Mouse (Mus musculus) hindbrain, embryonic 13.5 days (tissue): ENCODE data around the gene Gm20388. TPM values are rescaled to one million over a fixed set of nuclear protein-coding genes. Genes with fewer than 3 reads are reported as not detected.
A peak's percentile ranks its signal among the peaks of the same experiment; 100 is the strongest.

Experiments
- ATAC-seq: fragments of 200-750 bp; cut with Nextera tagmentation; 2 replicates; pipeline ENCODE4 v1.8.0; 2017; ENCODE audit warnings: moderate TSS enrichment; ENCODE audit not compliant: low FRiP score
- H3K27ac ChIP-seq: fragments of 300-500 bp; sonication (generic); 2 replicates; pipeline ENCODE4 v1.5.1; 2015; ENCODE audit warnings: inconsistent platforms, mild to moderate bottlenecking, moderate library complexity
- H3K27me3 ChIP-seq: fragments of 300-500 bp; sonication (generic); 2 replicates; pipeline ENCODE4 v1.6.1; 2015; ENCODE audit warnings: mild to moderate bottlenecking, inconsistent platforms
- H3K36me3 ChIP-seq: fragments of 300-500 bp; sonication (generic); 2 replicates; pipeline ENCODE4 v1.6.1; 2015; ENCODE audit warnings: mild to moderate bottlenecking, inconsistent platforms
- H3K4me1 ChIP-seq: fragments of 300-500 bp; sonication (generic); replicated peaks from 2 replicates; pipeline ENCODE4 v1.6.1; 2015; ENCODE audit warnings: inconsistent platforms
- H3K4me2 ChIP-seq: fragments of 300-500 bp; sonication (generic); 2 replicates; pipeline ENCODE4 v1.6.1; 2015; ENCODE audit warnings: inconsistent platforms, mild to moderate bottlenecking, moderate library complexity
- H3K4me3 ChIP-seq: fragments of 300-500 bp; sonication (generic); 2 replicates; pipeline ENCODE4 v1.5.1; 2015; ENCODE audit warnings: mild to moderate bottlenecking, inconsistent platforms
- H3K9ac ChIP-seq: fragments of 300-500 bp; sonication (generic); 2 replicates; pipeline ENCODE4 v1.6.1; 2015; ENCODE audit warnings: mild to moderate bottlenecking, inconsistent platforms
- H3K9me3 ChIP-seq: fragments of 300-500 bp; sonication (generic); 2 replicates; pipeline ENCODE4 v1.6.1; 2016; ENCODE audit warnings: inconsistent platforms
- WGBS: fragments of 180-500 bp; shearing (Covaris S2); methylation state at CpG from one replicate; pipeline ENCODE4 v1.1.7; 2015; 5-methylcytosine and 5-hydroxymethylcytosine counted together
- polyA plus RNA-seq: library from polyadenylated mRNA; unstranded; fragments of >200 nt; fragmentation: Nextera tagmentation; extraction: Ambion mirVana; gene quantifications from 2 replicates; pipeline ENCODE4 v1.2.1, GENCODE M21; 2015

Gene Gm20388
- polyA plus RNA-seq, 1 experiment from 2014 or later, result 1.9 TPM

DNA sequence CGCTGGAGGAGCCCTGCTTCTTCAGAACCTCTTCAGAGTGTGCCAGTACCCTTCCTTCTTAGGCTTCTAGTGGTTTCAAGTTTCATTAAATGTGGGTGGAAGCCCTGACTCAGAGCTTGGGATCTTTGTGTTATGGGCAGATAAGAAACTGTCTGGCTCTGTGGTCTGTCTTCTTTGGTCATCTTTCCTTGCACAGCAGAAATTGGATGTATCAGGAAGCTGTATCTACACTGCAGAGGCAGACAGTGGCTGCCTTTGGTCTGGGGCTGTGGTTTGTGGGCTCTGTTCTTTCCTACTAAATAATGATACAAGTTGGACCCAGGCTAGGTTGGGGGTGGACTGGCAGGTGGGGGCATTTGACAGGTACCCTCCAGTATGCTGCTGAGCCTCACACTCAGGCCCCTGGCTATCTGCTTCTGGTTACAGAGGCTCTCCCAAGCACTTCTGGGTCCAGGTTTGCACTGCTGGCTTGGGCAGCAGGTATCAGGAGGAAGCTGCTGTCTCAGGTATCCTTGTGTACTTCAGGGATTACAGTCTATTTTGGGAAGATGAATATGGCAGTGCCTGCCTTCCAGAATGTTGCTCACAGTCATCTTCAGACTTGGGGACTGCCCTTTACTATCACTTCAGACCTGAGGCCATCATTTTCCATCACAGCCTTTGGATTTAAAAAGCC lies 2045.3 kb downstream of the Gm20388 start:
- H3K36me3 ChIP-seq, result peaks cover 20% of the 10 kb centered on the region
- H3K4me3 ChIP-seq, result no peak overlapping the region
- no peaks in the 10 kb centered on the region for H3K27me3 ChIP-seq
- H3K9ac ChIP-seq, result no peak overlapping the region
- no peaks in the 10 kb centered on the region for H3K9me3 ChIP-seq
- H3K4me2 ChIP-seq, result no peak overlapping the region
- peaks cover 52% of the 10 kb centered on the region for H3K4me1 ChIP-seq
- ATAC-seq, result no peak
- no peak overlapping the region for H3K27ac ChIP-seq
- whole genome bisulfite sequencing, result 74% methylated on average over 1 of the region's 1 CpGs

DNA sequence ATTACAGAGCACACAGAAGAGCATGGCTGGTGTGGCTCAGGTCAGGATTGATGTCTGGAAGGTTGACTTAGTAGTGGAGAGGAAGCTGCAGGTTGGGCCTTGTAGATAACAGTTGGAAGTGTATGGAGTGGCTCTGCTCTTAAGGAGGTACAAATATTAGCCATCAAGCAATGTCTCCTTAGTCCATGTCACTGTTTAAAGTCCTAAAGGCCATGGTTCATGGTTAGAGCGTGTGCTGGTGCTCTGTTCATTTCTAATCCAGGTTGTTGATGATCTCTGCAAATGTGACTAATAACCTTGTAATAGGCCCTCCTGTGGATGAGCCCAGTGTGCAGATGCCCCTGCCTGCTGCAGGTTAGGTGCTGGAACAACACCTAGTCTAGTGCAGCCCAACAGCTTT lies 2047.8 kb downstream of the Gm20388 start:
- no peak for ATAC-seq
- no peak overlapping the region for H3K27ac ChIP-seq
- no peaks in the 10 kb centered on the region for H3K9me3 ChIP-seq
- H3K4me2 ChIP-seq, result no peak overlapping the region
- H3K36me3 ChIP-seq, result peaks cover 20% of the 10 kb centered on the region
- H3K4me1 ChIP-seq, result peaks cover 34% of the 10 kb centered on the region
- no peak overlapping the region for H3K4me3 ChIP-seq
- no peak overlapping the region for H3K9ac ChIP-seq
- no peaks in the 10 kb centered on the region for H3K27me3 ChIP-seq
- 88% methylated on average over 1 of the region's 1 CpGs for WGBS

GRCm38 (mm10) chr8:121962892-121963291 lies 2052.3 kb downstream of the Gm20388 start:
- no peak overlapping the region for H3K27ac ChIP-seq
- WGBS, result 83% methylated on average over 3 of the region's 3 CpGs
- no peaks in the 10 kb centered on the region for H3K36me3 ChIP-seq
- H3K4me2 ChIP-seq, result no peak overlapping the region
- no peaks in the 10 kb centered on the region for H3K27me3 ChIP-seq
- no peak overlapping the region for H3K9ac ChIP-seq
- H3K4me1 ChIP-seq, result peaks cover 42% of the 10 kb centered on the region
- H3K9me3 ChIP-seq, result no peaks in the 10 kb centered on the region
- no peak for ATAC-seq
- no peak overlapping the region for H3K4me3 ChIP-seq

GRCm38 (mm10) chr8:121964716-121965512 lies 2054.3 kb downstream of the Gm20388 start:
- H3K4me1 ChIP-seq, result peaks cover 49% of the 10 kb centered on the region
- ATAC-seq, result no peak
- no peaks in the 10 kb centered on the region for H3K27me3 ChIP-seq
- no peak overlapping the region for H3K4me2 ChIP-seq
- no peak overlapping the region for H3K4me3 ChIP-seq
- 67% methylated on average over 8 of the region's 8 CpGs for WGBS
- H3K27ac ChIP-seq, result peak overlapping the region; percentile 58; the same call in 1 of the 2 replicates
- H3K36me3 ChIP-seq, result no peaks in the 10 kb centered on the region
- H3K9me3 ChIP-seq, result no peaks in the 10 kb centered on the region
- no peak overlapping the region for H3K9ac ChIP-seq

GRCm38 (mm10) chr8:121966110-121966509 lies 2055.5 kb downstream of the Gm20388 start:
- Histone ChIP-seq H3K9ac (peak overlapping the region; percentile 53), H3K4me3 (no peak overlapping the region), H3K4me1 (peaks cover 51% of the 10 kb centered on the region), H3K4me2 (no peak overlapping the region), H3K27me3 (no peaks in the 10 kb centered on the region), H3K27ac (peak overlapping the region; percentile 73), H3K36me3 (no peaks in the 10 kb centered on the region), H3K9me3 (no peaks in the 10 kb centered on the region)
- WGBS, result 67% methylated on average over 5 of the region's 5 CpGs
- no peak for ATAC-seq

- no peak overlapping the region for H3K4me2 ChIP-seq
- no peaks in the 10 kb centered on the region for H3K27me3 ChIP-seq
- no peaks in the 10 kb centered on the region for H3K36me3 ChIP-seq
- H3K9ac ChIP-seq, result peak overlapping the region; percentile 53
- ATAC-seq, result peak; percentile 59
- 43% methylated on average over 7 of the region's 7 CpGs for WGBS
- H3K9me3 ChIP-seq, result no peaks in the 10 kb centered on the region
- H3K27ac ChIP-seq, result peak overlapping the region; percentile 73
- no peak overlapping the region for H3K4me3 ChIP-seq
- H3K4me1 ChIP-seq, result peaks cover 59% of the 10 kb centered on the region
Observed at GRCm38 (mm10) chr8:121966714-121967448, 2056.2 kb downstream of the Gm20388 start.

DNA sequence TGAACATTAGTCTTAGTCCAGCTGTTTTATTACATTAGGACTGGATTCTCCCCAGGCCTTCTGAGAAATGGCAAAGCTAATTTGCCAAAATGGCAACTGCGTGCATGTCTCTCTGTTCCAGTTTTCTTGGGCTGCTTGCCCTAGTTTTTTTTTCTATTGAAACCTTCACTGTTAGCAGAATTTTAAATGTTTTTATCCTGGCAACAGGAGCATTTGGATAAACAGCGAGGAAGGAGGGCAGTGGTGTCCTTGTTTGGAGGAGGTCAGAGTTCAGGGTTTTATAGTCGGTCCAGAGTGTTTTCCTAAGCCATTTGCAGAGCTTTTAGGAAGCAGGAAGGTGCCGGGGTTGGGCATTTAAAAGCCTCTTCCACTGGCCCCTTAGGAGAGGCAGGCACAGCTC lies 2057.3 kb downstream of the Gm20388 start:
- 41% methylated on average over 4 of the region's 4 CpGs for WGBS
- ATAC-seq, result no peak

DNA sequence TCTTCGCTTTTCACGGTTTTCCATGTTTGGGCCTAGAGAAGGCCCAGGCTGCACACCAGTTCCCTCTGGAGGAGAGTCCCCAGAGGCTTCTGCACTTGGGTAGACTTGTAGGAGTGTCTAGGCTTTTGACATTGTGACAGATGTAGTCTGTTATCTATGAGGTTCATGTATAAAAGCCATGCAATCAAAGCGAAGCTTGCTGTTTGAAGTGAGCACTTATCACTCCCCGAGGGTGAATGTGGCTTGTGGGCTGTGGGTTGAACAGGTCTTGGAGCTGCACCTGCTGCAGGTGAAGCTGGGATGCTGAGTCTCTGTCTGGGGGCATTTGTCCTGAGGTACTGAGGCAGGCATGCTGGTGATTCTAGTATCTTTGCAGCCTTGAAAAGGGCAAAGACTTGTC lies 2057.9 kb downstream of the Gm20388 start:
- H3K4me3 ChIP-seq, result no peak overlapping the region
- H3K9ac ChIP-seq, result no peak overlapping the region
- H3K9me3 ChIP-seq, result no peaks in the 10 kb centered on the region
- H3K27me3 ChIP-seq, result no peaks in the 10 kb centered on the region
- no peaks in the 10 kb centered on the region for H3K36me3 ChIP-seq
- H3K4me1 ChIP-seq, result peaks cover 59% of the 10 kb centered on the region
- peak overlapping the region; percentile 73 for H3K27ac ChIP-seq
- WGBS, result 79% methylated on average over 4 of the region's 4 CpGs
- no peak overlapping the region for H3K4me2 ChIP-seq
- ATAC-seq, result no peak

More for the DNA sequence above, 2057.3 kb downstream of the Gm20388 start:
- Histone ChIP-seq H3K9me3 (no peaks in the 10 kb centered on the region), H3K4me3 (no peak overlapping the region), H3K27me3 (no peaks in the 10 kb centered on the region), H3K4me2 (no peak overlapping the region), H3K9ac (peak overlapping the region; percentile 8; the same call in 1 of the 2 replicates), H3K36me3 (no peaks in the 10 kb centered on the region), H3K4me1 (peaks cover 59% of the 10 kb centered on the region), H3K27ac (peak overlapping the region; percentile 73)

DNA sequence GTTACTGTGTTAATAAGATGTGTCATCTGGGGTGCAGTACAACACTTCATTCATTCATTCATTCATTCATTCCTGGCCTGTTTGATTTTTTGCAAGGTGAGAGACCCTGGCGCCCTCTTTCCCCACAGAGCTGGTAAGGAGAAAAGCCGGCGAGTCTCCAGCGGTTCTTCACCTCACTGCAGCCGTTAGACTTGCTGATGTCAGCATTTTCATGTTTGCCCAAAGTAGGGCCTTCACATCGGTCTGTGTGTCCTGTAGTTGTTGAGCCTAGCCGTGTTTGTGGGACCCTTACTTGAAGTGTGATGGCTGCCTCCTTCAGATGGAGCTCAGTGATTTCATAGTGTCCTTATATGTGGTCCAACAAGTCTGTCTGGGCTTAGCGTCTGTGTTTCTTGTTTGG lies 2059.6 kb downstream of the Gm20388 start:
- H3K4me3 ChIP-seq, result no peak overlapping the region

GRCm38 (mm10) chr8:121971488-121972058 lies 2060.9 kb downstream of the Gm20388 start:
- Histone ChIP-seq H3K4me3 (no peak overlapping the region), H3K27me3 (no peaks in the 10 kb centered on the region), H3K4me2 (no peak overlapping the region), H3K9ac (peak overlapping the region; percentile 9; the same call in 1 of the 2 replicates), H3K27ac (peak overlapping the region; percentile 62; the same call in 1 of the 2 replicates), H3K9me3 (no peaks in the 10 kb centered on the region), H3K36me3 (peaks cover 30% of the 10 kb centered on the region), H3K4me1 (peaks cover 43% of the 10 kb centered on the region)
- WGBS, result 66% methylated on average over 17 of the region's 17 CpGs
- no peak for ATAC-seq

More for the DNA sequence above, 2059.6 kb downstream of the Gm20388 start:
- Histone ChIP-seq H3K9ac (peak overlapping the region; percentile 53), H3K4me2 (no peak overlapping the region), H3K27ac (no peak overlapping the region), H3K4me1 (peaks cover 55% of the 10 kb centered on the region), H3K9me3 (no peaks in the 10 kb centered on the region), H3K36me3 (peaks cover 16% of the 10 kb centered on the region), H3K27me3 (no peaks in the 10 kb centered on the region)
- no peak for ATAC-seq
- 80% methylated on average over 8 of the region's 8 CpGs for WGBS

- no peak overlapping the region for H3K4me2 ChIP-seq
- WGBS, result 94% methylated on average over 28 of the region's 28 CpGs
- peaks cover 44% of the 10 kb centered on the region for H3K36me3 ChIP-seq
- no peak overlapping the region for H3K27ac ChIP-seq
- no peaks in the 10 kb centered on the region for H3K27me3 ChIP-seq
- H3K9ac ChIP-seq, result no peak overlapping the region
- H3K9me3 ChIP-seq, result no peaks in the 10 kb centered on the region
- no peak overlapping the region for H3K4me3 ChIP-seq
- H3K4me1 ChIP-seq, result peaks cover 23% of the 10 kb centered on the region
- no peak for ATAC-seq
Observed at GRCm38 (mm10) chr8:121973906-121974305, 2063.3 kb downstream of the Gm20388 start.
